Mouse (Mus musculus): Measurements from ENCODE around the gene Cd40.
A peak's percentile ranks its signal among the peaks of the same experiment; 100 is the strongest.

The Cd40 gene

DNA sequence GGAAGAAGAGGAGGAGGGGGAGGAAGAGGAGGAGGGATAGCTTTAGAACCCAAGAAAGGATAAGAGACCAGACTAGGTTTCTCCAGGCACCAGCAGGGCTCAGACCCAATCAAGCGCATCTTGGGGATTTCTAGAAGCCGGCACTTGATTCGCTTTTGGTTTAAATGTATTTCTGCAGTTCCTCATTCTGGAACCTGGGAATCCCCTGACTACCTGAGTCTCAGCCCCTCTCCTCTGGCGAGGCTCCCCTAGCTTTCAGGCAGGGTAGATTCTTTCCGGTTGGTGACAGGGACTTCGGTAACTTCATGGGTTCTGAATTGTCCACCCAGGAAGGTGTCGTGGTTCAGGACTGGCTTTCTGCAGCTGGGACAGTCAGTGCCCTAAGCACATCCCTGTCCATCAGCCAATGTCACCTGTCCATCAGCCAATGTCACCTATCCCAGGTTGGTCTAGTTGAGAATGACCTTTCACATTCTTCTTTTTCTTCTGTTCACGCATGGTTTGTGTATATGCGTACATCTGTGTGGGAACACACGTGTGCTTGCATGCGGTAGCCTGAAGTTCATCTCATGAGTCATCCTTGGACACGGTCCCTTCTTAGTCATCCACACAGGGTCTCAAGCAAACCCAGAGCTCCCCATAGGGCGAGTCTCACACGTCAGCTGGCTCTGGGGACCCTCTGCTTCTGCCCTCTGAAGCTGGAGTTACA lies 1.1 kb downstream of the Cd40 start:
- no peak for DNase-seq (ENCODE audit: low spot score in 2 of 2)

- DNase-seq (ENCODE audit: low spot score in 2 of 2): no peak
Measured at GRCm38 (mm10) chr2:165059961-165060360, 4.5 kb downstream of the Cd40 start.

GRCm38 (mm10) chr2:165061638-165062433 lies 6.4 kb downstream of the Cd40 start:
- DNase-seq (ENCODE audit: low spot score in 2 of 2): no peak

GRCm38 (mm10) chr2:165064489-165064888 lies 9.1 kb downstream of the Cd40 start:
- DNase-seq (ENCODE audit: low spot score in 2 of 2): peak; percentile 66 to 83

DNA sequence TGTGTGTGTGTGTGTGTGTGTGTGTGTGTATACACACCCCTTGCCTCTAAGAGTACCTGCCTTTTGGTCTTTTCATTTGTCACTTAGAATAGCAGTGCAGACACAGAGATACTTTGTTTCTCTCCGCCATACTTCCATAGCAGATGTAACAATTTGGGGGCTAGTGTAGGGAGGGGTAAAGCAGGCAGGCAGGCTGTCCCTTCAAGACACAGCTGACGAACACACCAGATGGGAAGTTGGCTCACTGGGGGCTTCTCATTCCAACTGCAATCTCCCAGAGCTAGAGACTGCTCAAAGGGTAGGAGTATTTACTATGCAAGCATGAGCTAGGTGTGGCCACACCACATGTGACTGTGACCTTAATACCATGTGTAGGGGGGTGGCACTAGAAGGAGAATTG lies 13.4 kb downstream of the Cd40 start:
- peak in 1 of 2 experiments; percentile 25 for DNase-seq (ENCODE audit: low spot score in 2 of 2)

DNA sequence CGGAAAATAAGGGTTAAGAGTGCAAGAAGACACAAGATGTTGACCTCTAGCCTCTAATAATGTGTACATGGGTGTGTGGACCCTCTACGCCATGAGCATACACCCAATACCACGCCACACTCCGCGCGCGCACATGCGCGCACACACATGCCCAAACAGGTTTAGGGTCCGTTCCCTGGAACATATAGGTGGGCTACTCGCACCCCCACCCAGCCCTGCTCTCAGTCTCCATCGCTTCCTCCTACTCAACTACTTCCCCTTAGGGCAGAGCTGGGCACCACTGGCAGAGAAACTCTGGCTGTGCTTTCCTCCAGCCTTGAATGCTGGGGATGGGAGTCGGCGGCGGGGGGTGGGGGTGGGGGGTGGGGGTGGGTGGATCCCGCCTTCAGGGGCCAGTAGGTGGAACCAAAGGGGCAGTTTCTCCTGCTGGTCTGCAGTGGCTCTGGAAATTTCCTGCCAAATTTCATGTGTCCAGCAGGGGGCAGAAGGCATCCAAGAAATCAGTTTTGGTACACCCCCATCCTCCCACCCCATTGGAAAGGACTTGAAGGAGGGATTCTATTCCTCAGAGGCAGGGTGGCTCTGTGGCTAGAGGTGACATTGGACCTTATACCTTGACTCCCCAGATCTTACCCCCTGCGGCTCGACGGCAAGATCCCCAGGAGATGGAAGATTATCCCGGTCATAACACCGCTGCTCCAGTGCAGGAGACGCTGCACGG lies 14.8 kb downstream of the Cd40 start:
- peak; percentile 71 to 80 for DNase-seq (ENCODE audit: low spot score in 2 of 2)

GRCm38 (mm10) chr2:165073381-165073781 lies 18.0 kb downstream of the Cd40 start:
- peak in 1 of 2 experiments; percentile 37 for DNase-seq (ENCODE audit: low spot score in 2 of 2)

DNA sequence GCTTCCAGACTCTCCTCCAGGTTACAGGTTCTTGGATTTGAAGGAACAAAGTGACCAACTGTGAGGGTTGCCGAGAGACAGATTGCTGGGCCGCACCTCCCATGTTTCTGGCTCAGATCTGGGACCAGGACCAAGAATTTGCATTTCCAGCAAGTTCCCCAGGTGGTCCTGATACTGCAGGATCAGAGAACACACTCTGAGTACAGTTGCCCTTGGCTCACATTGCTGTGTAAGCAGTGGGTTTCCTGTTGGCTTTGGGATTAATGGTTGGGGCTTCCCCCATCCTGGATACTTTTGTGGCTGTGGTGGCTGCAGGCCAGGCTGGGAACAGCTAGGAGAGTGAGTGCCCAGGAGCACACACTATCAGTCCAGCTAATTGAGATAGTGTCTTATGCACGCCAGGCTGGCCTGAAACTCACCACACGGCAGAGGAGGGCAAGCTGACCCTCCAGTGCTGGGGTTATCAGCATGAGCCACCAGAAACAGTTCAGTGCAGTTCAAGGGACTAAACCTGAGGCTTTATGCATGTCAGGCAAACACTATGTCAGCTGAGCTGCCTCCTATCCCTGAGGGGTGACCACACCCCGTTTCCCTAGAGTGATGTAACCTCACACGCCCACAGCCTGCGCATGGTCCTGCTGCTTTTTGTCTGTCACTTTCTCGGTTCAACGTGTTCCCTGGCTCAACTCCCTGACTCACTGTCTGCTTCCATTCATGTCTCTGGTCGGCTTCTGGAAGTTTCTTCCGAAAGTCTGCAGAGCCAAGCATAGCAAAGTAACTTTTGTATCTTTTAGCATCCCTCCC lies 18.9 kb downstream of the Cd40 start:
- DNase-seq (ENCODE audit: low spot score in 2 of 2): peak; percentile 53 to 66

GRCm38 (mm10) chr2:165074937-165075336 lies 19.5 kb downstream of the Cd40 start:
- DNase-seq (ENCODE audit: low spot score in 2 of 2): peak; percentile 91

- DNase-seq (ENCODE audit: low spot score in 2 of 2): no peak
Measured at GRCm38 (mm10) chr2:165077055-165077454, 21.6 kb downstream of the Cd40 start.

DNA sequence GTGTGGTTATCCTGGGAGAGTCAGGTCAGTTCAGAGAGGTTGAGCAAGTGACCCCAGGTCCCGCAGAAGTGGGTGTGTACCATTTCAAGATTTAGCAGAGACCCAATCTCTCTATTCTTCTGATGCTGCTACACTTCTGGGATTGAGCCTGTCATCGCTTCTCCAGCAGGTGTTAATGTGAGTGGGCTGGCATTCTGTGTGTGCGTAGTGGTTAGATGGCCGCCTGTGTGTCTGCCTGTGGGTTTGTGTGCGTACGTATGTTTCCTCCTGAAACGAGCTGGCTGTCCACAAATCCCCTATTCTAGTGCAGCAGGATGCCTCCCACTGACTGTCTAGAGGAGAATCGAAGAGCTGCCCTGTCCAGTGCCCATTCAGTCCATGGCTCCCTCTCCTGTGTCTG lies 22.6 kb downstream of the Cd40 start:
- no peak for DNase-seq (ENCODE audit: low spot score in 2 of 2)

- DNase-seq (ENCODE audit: low spot score in 2 of 2): no peak
Measured at GRCm38 (mm10) chr2:165078605-165079004, 23.2 kb downstream of the Cd40 start.

DNA sequence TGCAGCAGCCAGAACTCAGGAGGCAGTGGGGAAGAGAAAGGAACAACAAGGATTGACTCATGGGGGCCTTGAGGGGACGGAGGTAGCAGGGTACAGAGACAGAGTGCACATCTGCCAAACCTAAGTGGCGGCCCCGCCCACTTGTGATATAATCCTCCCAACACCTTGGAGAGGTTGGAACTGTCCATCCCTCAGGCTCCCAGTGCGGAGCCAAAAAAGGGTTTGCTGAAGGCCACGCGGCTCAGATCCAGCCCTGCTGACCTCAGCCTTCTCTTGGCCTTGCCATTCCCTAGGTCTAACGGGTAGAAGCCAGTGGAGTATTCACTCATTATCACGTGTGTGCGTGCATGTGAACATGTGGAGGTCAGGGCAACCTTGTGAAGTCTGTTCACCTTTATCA lies 25.2 kb downstream of the Cd40 start:
- DNase-seq (ENCODE audit: low spot score in 2 of 2): no peak

- DNase-seq (ENCODE audit: low spot score in 2 of 2): no peak
Measured at GRCm38 (mm10) chr2:165081257-165081656, 25.8 kb downstream of the Cd40 start.

GRCm38 (mm10) chr2:165086634-165087033 lies 31.2 kb downstream of the Cd40 start:
- no peak for DNase-seq (ENCODE audit: low spot score in 2 of 2)

DNA sequence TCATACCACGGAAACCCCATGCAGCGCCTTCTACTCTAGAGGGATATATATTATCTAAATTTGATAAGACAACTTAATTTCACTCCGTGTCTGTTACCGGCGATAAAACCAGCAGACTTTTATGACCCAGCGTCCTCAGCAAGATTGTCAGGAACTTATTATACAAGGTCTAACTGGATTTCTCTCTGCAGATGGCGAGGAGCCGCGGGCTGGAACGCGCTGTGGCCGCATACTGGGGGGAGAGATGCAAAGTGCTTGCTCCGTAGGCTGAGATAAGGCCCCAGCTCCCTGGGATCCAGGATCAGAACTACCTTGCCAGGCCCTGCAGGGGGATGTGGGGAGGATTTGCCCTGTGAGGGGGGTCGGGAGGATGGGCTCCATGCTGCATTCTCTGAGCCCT lies 34.0 kb downstream of the Cd40 start:
- no peak for DNase-seq (ENCODE audit: low spot score in 2 of 2)

GRCm38 (mm10) chr2:165090650-165091049 lies 35.2 kb downstream of the Cd40 start, which contains the start of gene 1700025C18Rik:
Gene 1700025C18Rik, minus strand, starts transcription at chr2:165090750.
- DNase-seq (ENCODE audit: low spot score in 2 of 2): no peak

GRCm38 (mm10) chr2:165091433-165091965 lies 36.1 kb downstream of the Cd40 start:
- no peak for DNase-seq (ENCODE audit: low spot score in 2 of 2)

- no peak for DNase-seq (ENCODE audit: low spot score in 2 of 2)
Measured at GRCm38 (mm10) chr2:165092393-165092792, 37.0 kb downstream of the Cd40 start.

GRCm38 (mm10) chr2:165096367-165096766 lies 40.9 kb downstream of the Cd40 start:
- no peak for DNase-seq (ENCODE audit: low spot score in 2 of 2)

GRCm38 (mm10) chr2:165098861-165099260 lies 43.4 kb downstream of the Cd40 start:
- no peak for DNase-seq (ENCODE audit: low spot score in 2 of 2)
